Mouse (Mus musculus) frontal cortex, postnatal 25 days (tissue): ENCODE data around the gene Gpm6b.

Experiments
- DNase-seq, 2 experiments: peaks; one replicate each; pipeline ENCODE4 v3.0.0; 2022; ENCODE audit warnings: low spot score in 2 of 2

The Gpm6b gene

DNA sequence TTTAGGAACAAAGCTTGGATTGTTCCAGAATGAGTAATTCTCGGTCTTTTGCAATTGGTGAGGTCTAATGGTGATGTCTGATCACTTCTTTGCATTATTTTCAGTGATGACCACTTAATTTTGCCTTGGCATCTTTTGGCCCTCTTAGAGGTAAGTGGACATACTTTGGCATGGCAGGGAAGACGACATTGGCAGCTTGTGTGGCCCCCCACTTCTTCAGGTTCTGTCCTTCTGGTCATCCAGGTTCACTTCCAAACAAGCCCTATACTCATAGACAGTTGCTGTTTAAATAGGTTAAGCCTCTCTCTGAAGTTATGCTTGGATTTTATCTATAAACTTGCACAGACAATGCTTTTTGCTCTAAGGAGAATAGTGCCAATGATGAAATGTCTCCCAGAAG, 120.2 kb downstream of the Gpm6b start:
- no peak for DNase-seq

DNA sequence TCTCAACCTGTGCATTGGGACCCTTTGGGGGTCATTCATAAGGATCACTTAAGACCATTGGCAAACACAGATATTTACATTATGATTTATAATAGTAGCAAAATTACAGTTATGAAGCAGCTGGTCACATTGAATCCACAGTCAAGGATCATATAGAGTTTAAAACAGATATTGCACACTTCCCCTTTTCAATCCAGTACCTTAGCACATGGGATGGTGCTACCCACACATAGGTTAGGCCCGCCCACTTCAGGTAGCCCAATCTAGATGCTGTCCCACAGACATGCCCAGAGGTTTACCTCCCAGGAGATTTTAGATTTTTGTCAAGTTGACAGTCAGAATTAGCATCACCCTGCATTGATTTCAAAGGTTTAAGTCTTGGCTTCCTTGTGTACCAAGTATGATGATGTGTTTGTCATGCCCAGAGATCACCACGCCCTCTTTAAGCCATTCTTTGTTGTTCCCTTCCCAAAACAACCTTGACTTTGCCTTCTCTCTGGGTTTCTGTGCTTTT, 121.3 kb downstream of the Gpm6b start:
- no peak for DNase-seq

- no peak for DNase-seq
Observed at GRCm38 (mm10) chrX:166360455-166360854, 121.7 kb downstream of the Gpm6b start.

DNA sequence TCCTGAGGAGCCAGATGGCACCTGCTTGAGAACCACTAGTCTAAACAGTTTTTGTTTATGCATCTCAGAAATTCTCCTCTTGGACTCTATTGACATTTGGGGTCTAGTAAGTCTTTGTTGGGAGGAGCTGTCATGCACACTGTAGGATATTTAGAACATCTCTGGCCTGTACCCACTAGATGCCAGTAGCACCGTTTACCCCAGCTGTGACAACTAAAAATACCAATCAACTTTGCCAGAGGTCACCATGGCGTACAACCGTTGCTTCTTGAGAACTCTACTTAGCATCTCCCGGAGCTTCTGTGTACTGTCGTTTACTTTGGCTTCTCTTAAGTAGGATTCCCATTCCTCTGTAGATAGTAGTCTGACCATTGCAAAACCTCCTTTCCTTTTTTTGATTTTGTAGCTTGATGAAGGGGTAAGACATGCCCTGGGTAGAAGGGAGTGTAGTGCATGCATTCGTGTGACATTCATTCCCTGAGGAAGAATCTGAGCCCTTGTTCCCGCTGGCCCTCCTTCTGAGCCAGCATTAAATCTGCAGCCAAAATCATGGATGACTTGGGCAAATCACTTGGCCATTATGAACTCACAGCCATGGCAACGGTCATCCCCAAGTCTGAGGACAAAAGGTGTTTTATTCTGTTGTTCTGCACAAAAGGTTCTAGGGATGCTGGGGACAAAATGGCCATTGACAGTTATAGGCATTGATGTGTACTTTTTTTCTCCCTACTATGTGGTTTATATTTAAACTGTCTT, 126.9 kb downstream of the Gpm6b start:
- no peak for DNase-seq

DNA sequence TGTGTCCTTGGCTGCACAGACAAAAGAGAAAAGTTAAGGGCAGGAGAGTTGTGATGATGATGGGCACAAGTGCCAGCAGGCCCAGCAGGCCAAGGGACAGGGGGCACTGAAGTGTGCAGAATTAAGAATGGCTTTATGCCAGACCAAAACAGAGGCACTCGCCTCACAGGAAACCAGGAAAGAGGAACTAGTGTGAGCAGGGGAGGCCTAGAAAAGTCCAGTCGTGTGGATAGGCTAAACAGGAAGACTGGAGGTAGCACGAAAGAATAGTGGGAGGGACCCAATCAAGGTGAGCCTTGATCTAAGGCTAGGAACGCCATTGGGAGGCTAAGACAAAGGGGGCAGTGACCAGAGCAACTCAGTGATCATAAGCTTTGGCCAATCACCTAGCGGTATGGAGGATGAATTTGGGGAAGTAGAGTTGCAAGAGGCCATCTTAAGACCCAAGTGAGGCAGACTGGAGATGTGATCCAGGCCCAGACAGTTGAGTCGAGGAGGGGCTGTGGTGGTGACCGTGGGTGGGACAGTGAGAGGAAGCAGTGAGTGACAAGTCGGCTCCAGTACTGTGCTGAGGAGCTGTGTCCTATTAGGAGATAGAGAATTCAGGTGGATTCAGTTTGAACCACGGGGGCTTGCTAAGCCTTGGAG, 138.1 kb downstream of the Gpm6b start:
- no peak for DNase-seq

GRCm38 (mm10) chrX:166378652-166379051, 139.9 kb downstream of the Gpm6b start:
- no peak for DNase-seq

DNA sequence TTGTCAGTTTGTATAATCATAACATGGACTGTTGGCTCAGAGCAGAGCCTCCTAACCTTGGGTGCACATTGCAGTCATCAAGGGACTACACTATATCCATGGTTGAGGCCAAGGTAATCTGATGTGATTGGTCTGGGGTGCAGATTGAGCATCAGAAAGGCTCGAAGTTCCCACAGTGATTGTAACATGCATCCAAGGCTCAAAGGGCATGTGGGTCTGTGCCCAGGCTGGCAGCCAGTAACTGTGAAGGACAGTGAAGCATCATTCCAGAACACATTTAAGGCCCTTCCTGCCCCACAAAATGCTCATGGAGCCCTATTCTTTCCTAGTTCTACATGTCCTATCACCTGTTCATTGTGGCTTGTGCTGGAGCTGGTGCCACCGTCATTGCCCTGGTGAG, 144.9 kb downstream of the Gpm6b start:
- no peak for DNase-seq

DNA sequence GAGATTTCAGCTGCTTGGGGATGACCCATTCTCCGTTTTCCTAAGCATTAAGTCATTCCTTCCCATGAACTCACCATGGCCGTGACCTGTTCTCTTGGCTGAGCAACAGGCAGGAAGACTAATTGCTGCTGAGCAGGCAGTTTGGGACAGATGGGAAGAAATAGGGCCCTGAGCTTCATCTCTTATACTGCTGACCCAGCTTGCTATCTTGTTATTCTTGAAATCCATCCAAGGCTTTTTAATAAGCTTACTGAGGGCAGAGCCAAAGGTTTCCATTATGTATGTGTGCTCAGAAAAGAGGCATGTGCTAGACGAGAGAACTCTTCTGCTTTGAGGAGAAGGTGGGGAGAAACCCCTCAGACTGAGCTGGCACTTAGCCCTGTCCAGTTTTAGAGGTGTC, 146.2 kb downstream of the Gpm6b start:
- DNase-seq = no peak

- no peak for DNase-seq
Observed at GRCm38 (mm10) chrX:166386656-166387055, 147.9 kb downstream of the Gpm6b start.

GRCm38 (mm10) chrX:166393753-166394152, 155.0 kb downstream of the Gpm6b start:
- no peak for DNase-seq

DNA sequence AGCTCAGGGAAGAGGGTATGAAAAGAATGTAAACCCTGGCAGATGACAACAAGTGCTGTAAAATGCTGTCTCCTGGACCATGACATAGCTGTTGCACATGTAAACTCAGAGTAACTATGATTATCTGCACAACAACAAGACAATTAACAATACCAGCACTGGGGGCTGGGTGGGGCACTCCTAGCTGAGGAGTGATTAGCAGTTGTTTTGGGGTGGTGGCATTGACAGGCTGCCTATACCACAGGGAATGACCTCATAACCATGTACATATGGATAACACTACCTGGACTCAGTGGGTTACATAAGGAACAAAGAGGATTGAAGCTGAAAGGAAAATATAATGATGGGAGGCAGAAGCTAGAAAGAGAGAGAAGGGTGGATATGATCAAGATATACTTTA, 169.2 kb downstream of the Gpm6b start:
- DNase-seq = no peak

DNA sequence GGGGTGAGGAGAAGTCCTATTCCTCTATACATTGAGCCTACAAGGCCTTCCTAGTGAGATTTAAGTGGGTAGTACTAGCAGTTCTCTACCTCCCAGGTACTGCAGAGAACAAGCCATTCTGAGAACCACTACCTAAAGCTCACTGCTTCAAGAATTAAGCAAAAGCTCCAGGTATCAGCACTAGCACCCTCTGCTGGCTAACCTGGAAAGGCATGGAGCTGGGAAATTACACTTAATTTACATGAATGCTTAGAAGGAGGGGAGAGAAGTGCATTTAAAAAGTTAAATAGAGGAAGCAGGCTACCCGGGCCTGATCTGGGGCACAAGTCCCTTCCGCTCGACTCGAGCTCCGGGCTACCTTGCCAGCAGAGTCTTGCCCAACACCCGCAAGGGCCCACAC, 177.5 kb downstream of the Gpm6b start:
- no peak for DNase-seq

- no peak for DNase-seq
Observed at GRCm38 (mm10) chrX:166434812-166435211, 196.1 kb downstream of the Gpm6b start.
